Mouse (Mus musculus) heart, postnatal 0 days (tissue): Measurements from ENCODE around the gene Ppp4c. TPM values are rescaled to one million over a fixed set of nuclear protein-coding genes. Genes with fewer than 3 reads are reported as not detected.

ENCODE experiments used
- ATAC-seq: fragments of 200-750 bp; cut with Nextera tagmentation; 2 replicates; pipeline ENCODE4 v1.8.0; 2017; ENCODE audit warnings: low read depth, moderate number of reproducible peaks, moderate library complexity; ENCODE audit not compliant: insufficient read depth
- DNase-seq: peaks from one replicate; pipeline ENCODE4 v3.0.0-alpha.2; 2016; ENCODE audit warnings: low spot score
- H3K27ac ChIP-seq: fragments of 300-500 bp; sonication (generic); 2 replicates; pipeline ENCODE4 v1.5.1; 2014; ENCODE audit warnings: low read depth, mild to moderate bottlenecking
- H3K27me3 ChIP-seq: fragments of 300-500 bp; sonication (generic); 2 replicates; pipeline ENCODE4 v1.6.1; 2014; ENCODE audit warnings: low read length, mixed read lengths; ENCODE audit not compliant: control insufficient read depth, insufficient read depth
- H3K36me3 ChIP-seq: fragments of 300-500 bp; sonication (generic); replicated peaks from 2 replicates; pipeline ENCODE4 v1.6.1; 2014; ENCODE audit warnings: low read length, mixed read lengths; ENCODE audit not compliant: control insufficient read depth, insufficient read depth
- H3K4me1 ChIP-seq: fragments of 300-500 bp; sonication (generic); 2 replicates; pipeline ENCODE4 v1.6.1; 2014; ENCODE audit warnings: antibody characterized with exemption; ENCODE audit not compliant: control insufficient read depth, insufficient read depth
- H3K4me2 ChIP-seq: fragments of 300-500 bp; sonication (generic); 2 replicates; pipeline ENCODE4 v1.6.1; 2014; ENCODE audit warnings: low read depth, mild to moderate bottlenecking, low read length, moderate library complexity
- H3K4me3 ChIP-seq: fragments of 300-500 bp; sonication (generic); 2 replicates; pipeline ENCODE4 v1.5.1; 2014; ENCODE audit warnings: low read depth, low read length
- H3K9ac ChIP-seq: fragments of 300-500 bp; sonication (generic); replicated peaks from 2 replicates; pipeline ENCODE4 v1.6.1; 2014; ENCODE audit warnings: low read depth, low read length, mixed read lengths
- H3K9me3 ChIP-seq: fragments of 300-500 bp; sonication (generic); replicated peaks from 2 replicates; pipeline ENCODE4 v1.6.1; 2016; ENCODE audit warnings: low read length; ENCODE audit not compliant: control insufficient read depth
- CTCF ChIP-seq: IDR thresholded peaks from 2 replicates; pipeline ENCODE4 v1.5.1; 2016; ENCODE audit warnings: antibody characterized with exemption, control low read depth, low read depth
- EP300 ChIP-seq: IDR thresholded peaks from 2 replicates; pipeline ENCODE4 v1.6.1; 2016; ENCODE audit warnings: antibody characterized with exemption, low read depth
- WGBS: fragments of 180-500 bp; shearing (Covaris S2); extraction: QIAGEN DNeasy Blood & Tissue Kit; methylation state at CpG from one replicate; pipeline ENCODE4 v1.1.7; 2014; 5-methylcytosine and 5-hydroxymethylcytosine counted together
- polyA plus RNA-seq: library from polyadenylated mRNA; unstranded; fragments of >200 nt; fragmentation: Nextera tagmentation; extraction: Ambion mirVana; gene quantifications from 2 replicates; pipeline ENCODE4 v1.2.1, GENCODE M21; 2015
- total RNA-seq: library from RNA; depleted of rRNA; stranded (reverse); fragments of >200 nt; gene quantifications from 2 replicates; pipeline ENCODE4 v1.2.3, GENCODE M21; 2014; ENCODE audit warnings: low replicate concordance; rRNA removed

Gene Ppp4c
- total RNA-seq, result 93.7 and 118 TPM in 2 replicates
- 75.8 and 77.4 TPM in 2 replicates for polyA plus RNA-seq

GRCm38 (mm10) chr7:126791851-126792720 lies at the start of gene Ppp4c:
Gene Ppp4c, minus strand, starts transcription at chr7:126792496.
- H3K4me3 ChIP-seq, result peak within 1 kb of the TSS; percentile 89
- peaks cover 58% of the 10 kb centered on the region for H3K36me3 ChIP-seq
- H3K9ac ChIP-seq, result peak within 1 kb of the TSS; percentile 94
- H3K27ac ChIP-seq, result peak within 1 kb of the TSS; percentile 94
- peak within 1 kb of the TSS; percentile 84 for H3K4me2 ChIP-seq
- ATAC-seq (peak; percentile 91), DNase-seq (peak; percentile 97)
- H3K4me1 ChIP-seq, result peaks cover 10% of the 10 kb centered on the region
- no peaks in the 10 kb centered on the region for H3K27me3 ChIP-seq
- 1% methylated on average over 79 of the region's 83 CpGs for WGBS
- TF ChIP-seq EP300 (peak; percentile 76), CTCF (no peak)
- no peaks in the 10 kb centered on the region for H3K9me3 ChIP-seq

GRCm38 (mm10) chr7:126833294-126833693 lies 41.0 kb upstream of the Ppp4c start:
- TF ChIP-seq EP300 (no peak), CTCF (no peak)
- WGBS, result 96% methylated on average over 1 of the region's 1 CpGs
- no peak overlapping the region for H3K27ac ChIP-seq
- no peak overlapping the region for H3K9ac ChIP-seq
- DNase-seq (no peak), ATAC-seq (no peak)
- no peak overlapping the region for H3K4me2 ChIP-seq
- H3K27me3 ChIP-seq, result peaks cover 12% of the 10 kb centered on the region; the same call in 1 of the 2 replicates
- H3K36me3 ChIP-seq, result no peaks in the 10 kb centered on the region
- H3K4me1 ChIP-seq, result peaks cover 5% of the 10 kb centered on the region; the same call in 1 of the 2 replicates
- H3K9me3 ChIP-seq, result no peaks in the 10 kb centered on the region
- no peak overlapping the region for H3K4me3 ChIP-seq

- H3K27ac ChIP-seq, result no peak overlapping the region
- peak; percentile 79 for DNase-seq
- peak overlapping the region; percentile 53 for H3K4me2 ChIP-seq
- peaks cover 12% of the 10 kb centered on the region; the same call in 1 of the 2 replicates for H3K27me3 ChIP-seq
- peak; percentile 90 for ATAC-seq
- TF ChIP-seq CTCF, result peak; percentile 87
- TF ChIP-seq EP300, result no peak
- H3K4me1 ChIP-seq, result peaks cover 5% of the 10 kb centered on the region; the same call in 1 of the 2 replicates
- no peaks in the 10 kb centered on the region for H3K9me3 ChIP-seq
- H3K9ac ChIP-seq, result no peak overlapping the region
- H3K4me3 ChIP-seq, result 0 out of 2 replicates have a peak overlapping the region, but pooled peaks have one; percentile 21
- WGBS, result under 1% methylated on average over 21 of the region's 21 CpGs
- no peaks in the 10 kb centered on the region for H3K36me3 ChIP-seq
These were observed 39.8 kb upstream of the Ppp4c start for GRCm38 (mm10) chr7:126832036-126832598.

GRCm38 (mm10) chr7:126831539-126831938 lies 39.2 kb upstream of the Ppp4c start, which contains the start of gene 4930451I11Rik:
Gene 4930451I11Rik, minus strand, starts transcription at chr7:126831639.
- peaks cover 5% of the 10 kb centered on the region; the same call in 1 of the 2 replicates for H3K4me1 ChIP-seq
- H3K4me2 ChIP-seq, result peak within 1 kb of the TSS; percentile 53
- H3K9ac ChIP-seq, result no peak within 1 kb of the TSS
- 46% methylated on average over 5 of the region's 5 CpGs for WGBS
- H3K9me3 ChIP-seq, result no peaks in the 10 kb centered on the region
- DNase-seq, result no peak
- H3K27me3 ChIP-seq, result peaks cover 12% of the 10 kb centered on the region; the same call in 1 of the 2 replicates
- no peak for ATAC-seq
- H3K27ac ChIP-seq, result no peak within 1 kb of the TSS
- no peak for TF ChIP-seq EP300
- no peak for TF ChIP-seq CTCF
- H3K4me3 ChIP-seq, result 0 out of 2 replicates have a peak within 1 kb of the TSS, but pooled peaks have one; percentile 21
- no peaks in the 10 kb centered on the region for H3K36me3 ChIP-seq

GRCm38 (mm10) chr7:126825952-126826351 lies 33.7 kb upstream of the Ppp4c start:
- Histone ChIP-seq H3K27ac (no peak overlapping the region), H3K9me3 (no peaks in the 10 kb centered on the region), H3K27me3 (peaks cover 42% of the 10 kb centered on the region), H3K9ac (no peak overlapping the region), H3K4me3 (no peak overlapping the region), H3K36me3 (no peaks in the 10 kb centered on the region), H3K4me2 (no peak overlapping the region), H3K4me1 (no peaks in the 10 kb centered on the region; the same call in 1 of the 2 replicates)
- TF ChIP-seq CTCF (no peak), EP300 (no peak)
- DNase-seq, result no peak
- WGBS, result 57% methylated on average over 5 of the region's 5 CpGs
- no peak for ATAC-seq
